Mouse (Mus musculus): ENCODE data around the gene Degs1. TPM values are rescaled to one million over a fixed set of nuclear protein-coding genes. Genes with fewer than 3 reads are reported as not detected.
A peak's percentile ranks its signal among the peaks of the same experiment; 100 is the strongest.
"Not testable (repeated sequence)": the region's sequence is repeated elsewhere in the genome, so short reads cannot be mapped to it uniquely, and the experiment has no call there.

Degs1 gene
- polyA plus RNA-seq, 1 experiment from 2014 or later, result 120 TPM

GRCm38 (mm10) chr1:182297246-182297645 lies 14.6 kb upstream of the Degs1 start:
- Histone ChIP-seq H3K27me3 (no peaks in the 10 kb centered on the region), H3K4me3 (replicated peaks) (no peak overlapping the region), H3K4me2 (no peak overlapping the region), H3K4me1 (peaks cover 3% of the 10 kb centered on the region; the same call in 1 of the 2 replicates), H3K9me3 (replicated peaks) (no peaks in the 10 kb centered on the region), H3K27ac (no peak overlapping the region), H3K9ac (no peak overlapping the region), H3K36me3 (no peaks in the 10 kb centered on the region)
- ATAC-seq (replicated peaks; ENCODE audit: low FRiP score), result no peak
- WGBS, result 88% methylated on average over 3 of the region's 3 CpGs

GRCm38 (mm10) chr1:182296816-182297215 lies 14.2 kb upstream of the Degs1 start:
- Histone ChIP-seq H3K4me3 (replicated peaks) (no peak overlapping the region), H3K27me3 (no peaks in the 10 kb centered on the region), H3K9ac (no peak overlapping the region), H3K27ac (no peak overlapping the region), H3K4me2 (no peak overlapping the region), H3K4me1 (peaks cover 5% of the 10 kb centered on the region; the same call in 1 of the 2 replicates), H3K36me3 (no peaks in the 10 kb centered on the region), H3K9me3 (replicated peaks) (no peaks in the 10 kb centered on the region)
- WGBS, result 87% methylated on average over 6 of the region's 6 CpGs
- no peak for ATAC-seq (replicated peaks; ENCODE audit: low FRiP score)

GRCm38 (mm10) chr1:182296141-182296540 lies 13.5 kb upstream of the Degs1 start:
- Histone ChIP-seq H3K27me3 (no peaks in the 10 kb centered on the region), H3K27ac (no peak overlapping the region), H3K9me3 (replicated peaks) (no peaks in the 10 kb centered on the region), H3K4me3 (replicated peaks) (no peak overlapping the region), H3K36me3 (no peaks in the 10 kb centered on the region), H3K9ac (no peak overlapping the region), H3K4me1 (peaks cover 5% of the 10 kb centered on the region; the same call in 1 of the 2 replicates), H3K4me2 (no peak overlapping the region)
- WGBS, result 84% methylated on average over 6 of the region's 6 CpGs
- no peak for ATAC-seq (replicated peaks; ENCODE audit: low FRiP score)

- Histone ChIP-seq H3K9ac (no peak overlapping the region), H3K4me1 (peaks cover 9% of the 10 kb centered on the region; the same call in 1 of the 2 replicates), H3K27me3 (no peaks in the 10 kb centered on the region), H3K4me2 (no peak overlapping the region), H3K27ac (no peak overlapping the region), H3K9me3 (replicated peaks) (no peaks in the 10 kb centered on the region), H3K4me3 (replicated peaks) (no peak overlapping the region), H3K36me3 (no peaks in the 10 kb centered on the region)
- ATAC-seq (replicated peaks; ENCODE audit: low FRiP score), result no peak
- 42% methylated on average over 4 of the region's 4 CpGs for WGBS
These were observed 9.7 kb upstream of the Degs1 start for GRCm38 (mm10) chr1:182292291-182292690.

GRCm38 (mm10) chr1:182290741-182291140 lies 8.1 kb upstream of the Degs1 start:
- not testable (repeated sequence) for H3K9ac ChIP-seq; H3K4me1 ChIP-seq; H3K4me3 ChIP-seq (replicated peaks); H3K27ac ChIP-seq; H3K36me3 ChIP-seq; H3K4me2 ChIP-seq; H3K9me3 ChIP-seq (replicated peaks); H3K27me3 ChIP-seq; ATAC-seq (replicated peaks; ENCODE audit: low FRiP score)
- WGBS, result 92% methylated on average over 3 of the region's 3 CpGs

GRCm38 (mm10) chr1:182289781-182290180 lies 7.2 kb upstream of the Degs1 start:
- H3K4me3 ChIP-seq (replicated peaks), result no peak overlapping the region
- no peak overlapping the region for H3K27ac ChIP-seq
- H3K27me3 ChIP-seq, result no peaks in the 10 kb centered on the region
- H3K9ac ChIP-seq, result no peak overlapping the region
- ATAC-seq (replicated peaks; ENCODE audit: low FRiP score), result no peak
- no peaks in the 10 kb centered on the region for H3K36me3 ChIP-seq
- no peak overlapping the region for H3K4me2 ChIP-seq
- peaks cover 9% of the 10 kb centered on the region; the same call in 1 of the 2 replicates for H3K4me1 ChIP-seq
- WGBS, result 58% methylated on average over 2 of the region's 2 CpGs
- H3K9me3 ChIP-seq (replicated peaks), result no peaks in the 10 kb centered on the region

GRCm38 (mm10) chr1:182288601-182289000 lies 6.0 kb upstream of the Degs1 start:
- Histone ChIP-seq H3K36me3 (no peaks in the 10 kb centered on the region), H3K9ac (no peak overlapping the region), H3K4me2 (no peak overlapping the region), H3K4me3 (replicated peaks) (no peak overlapping the region), H3K27ac (no peak overlapping the region), H3K9me3 (replicated peaks) (no peaks in the 10 kb centered on the region), H3K27me3 (no peaks in the 10 kb centered on the region), H3K4me1 (peaks cover 10% of the 10 kb centered on the region; the same call in 1 of the 2 replicates)
- WGBS, result 72% methylated on average over 2 of the region's 2 CpGs
- no peak for ATAC-seq (replicated peaks; ENCODE audit: low FRiP score)

GRCm38 (mm10) chr1:182287781-182288180 lies 5.2 kb upstream of the Degs1 start:
- Histone ChIP-seq H3K27ac (no peak overlapping the region; the same call in 1 of the 2 replicates), H3K4me3 (replicated peaks) (no peak overlapping the region), H3K36me3 (no peaks in the 10 kb centered on the region), H3K9ac (no peak overlapping the region), H3K4me2 (peak overlapping the region; percentile 13; the same call in 1 of the 2 replicates), H3K4me1 (peaks cover 17% of the 10 kb centered on the region), H3K27me3 (no peaks in the 10 kb centered on the region), H3K9me3 (replicated peaks) (no peaks in the 10 kb centered on the region)
- no peak for ATAC-seq (replicated peaks; ENCODE audit: low FRiP score)
- 65% methylated on average over 7 of the region's 7 CpGs for WGBS

GRCm38 (mm10) chr1:182284795-182285194 lies 2.2 kb upstream of the Degs1 start:
- 93% methylated on average over 2 of the region's 2 CpGs for WGBS

GRCm38 (mm10) chr1:182283231-182283630 lies 627 bp upstream of the Degs1 start:
- peaks cover 33% of the 10 kb centered on the region for H3K4me1 ChIP-seq
- no peaks in the 10 kb centered on the region for H3K27me3 ChIP-seq
- H3K27ac ChIP-seq, result 0 out of 2 replicates have a peak overlapping the region, but pooled peaks have one; percentile 93
- H3K36me3 ChIP-seq, result peaks cover 12% of the 10 kb centered on the region
- peak overlapping the region; percentile 85 for H3K4me2 ChIP-seq
- no peaks in the 10 kb centered on the region for H3K9me3 ChIP-seq (replicated peaks)
- no peak overlapping the region for H3K9ac ChIP-seq
- H3K4me3 ChIP-seq (replicated peaks), result peak overlapping the region; percentile 87; the same call in 1 of the 2 replicates
- 22% methylated on average over 7 of the region's 7 CpGs for WGBS
- peak; percentile 23; the same call in 1 of the 2 replicates for ATAC-seq (replicated peaks; ENCODE audit: low FRiP score)

More at GRCm38 (mm10) chr1:182284795-182285194, 2.2 kb upstream of the Degs1 start:
- H3K27ac ChIP-seq, result no peak overlapping the region
- H3K9me3 ChIP-seq (replicated peaks), result no peaks in the 10 kb centered on the region
- peaks cover 34% of the 10 kb centered on the region for H3K4me1 ChIP-seq
- ATAC-seq (replicated peaks; ENCODE audit: low FRiP score), result no peak
- no peak overlapping the region for H3K4me2 ChIP-seq
- H3K9ac ChIP-seq, result no peak overlapping the region
- no peaks in the 10 kb centered on the region for H3K36me3 ChIP-seq
- H3K4me3 ChIP-seq (replicated peaks), result no peak overlapping the region
- no peaks in the 10 kb centered on the region for H3K27me3 ChIP-seq

GRCm38 (mm10) chr1:182281251-182281711 lies 1.3 kb downstream of the Degs1 start:
- no peak overlapping the region for H3K27ac ChIP-seq
- H3K4me1 ChIP-seq, result peaks cover 30% of the 10 kb centered on the region
- H3K9me3 ChIP-seq (replicated peaks), result no peaks in the 10 kb centered on the region
- H3K36me3 ChIP-seq, result peaks cover 31% of the 10 kb centered on the region
- 11% methylated on average over 9 of the region's 9 CpGs for WGBS
- peak; percentile 31; the same call in 1 of the 2 replicates for ATAC-seq (replicated peaks; ENCODE audit: low FRiP score)
- H3K4me3 ChIP-seq (replicated peaks), result peak overlapping the region; percentile 87
- H3K27me3 ChIP-seq, result no peaks in the 10 kb centered on the region
- H3K4me2 ChIP-seq, result peak overlapping the region; percentile 85
- H3K9ac ChIP-seq, result peak overlapping the region; percentile 86; the same call in 1 of the 2 replicates

GRCm38 (mm10) chr1:182280577-182280976 lies 2.0 kb downstream of the Degs1 start:
- no peak for ATAC-seq (replicated peaks; ENCODE audit: low FRiP score)
- H3K27me3 ChIP-seq, result no peaks in the 10 kb centered on the region
- peaks cover 37% of the 10 kb centered on the region for H3K36me3 ChIP-seq
- no peak overlapping the region for H3K9ac ChIP-seq
- no peak overlapping the region for H3K27ac ChIP-seq
- H3K9me3 ChIP-seq (replicated peaks), result no peaks in the 10 kb centered on the region
- H3K4me1 ChIP-seq, result peaks cover 30% of the 10 kb centered on the region
- peak overlapping the region; percentile 87 for H3K4me3 ChIP-seq (replicated peaks)
- 50% methylated on average over 11 of the region's 11 CpGs for WGBS
- peak overlapping the region; percentile 85 for H3K4me2 ChIP-seq

GRCm38 (mm10) chr1:182280046-182280445 lies 2.6 kb downstream of the Degs1 start:
- no peaks in the 10 kb centered on the region for H3K27me3 ChIP-seq
- H3K4me2 ChIP-seq, result no peak overlapping the region
- H3K36me3 ChIP-seq, result peaks cover 42% of the 10 kb centered on the region
- no peak for ATAC-seq (replicated peaks; ENCODE audit: low FRiP score)
- H3K9ac ChIP-seq, result no peak overlapping the region
- no peaks in the 10 kb centered on the region for H3K9me3 ChIP-seq (replicated peaks)
- peaks cover 30% of the 10 kb centered on the region for H3K4me1 ChIP-seq
- no peak overlapping the region for H3K4me3 ChIP-seq (replicated peaks)
- no peak overlapping the region for H3K27ac ChIP-seq
- 83% methylated on average over 6 of the region's 6 CpGs for WGBS
